Mouse (Mus musculus): ENCODE data around the gene Zfpm1.
"Not testable (repeated sequence)": the region's sequence is repeated elsewhere in the genome, so short reads cannot be mapped to it uniquely, and the experiment has no call there.

Zfpm1 gene

DNA sequence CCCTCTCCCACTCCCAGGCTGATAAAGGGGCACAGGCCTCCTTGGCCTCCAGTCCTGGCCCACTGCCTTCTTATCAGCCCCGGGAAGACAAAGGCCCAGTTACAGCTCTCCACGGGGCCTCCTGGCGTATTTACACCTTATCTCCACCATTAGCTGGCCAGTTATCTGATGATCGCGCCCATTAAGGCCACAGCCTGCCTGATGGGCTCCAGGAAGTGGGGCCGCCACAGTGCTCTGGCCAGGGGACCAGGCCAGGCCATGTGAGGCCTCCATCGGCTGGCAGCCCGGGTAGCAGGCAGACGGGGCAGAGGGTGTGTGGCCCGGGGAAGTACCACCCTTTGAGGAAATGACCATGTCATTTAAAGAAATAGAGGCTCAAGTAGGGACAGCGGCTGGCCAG, 40.9 kb downstream of the Zfpm1 start:
- DNase-seq (ENCODE audit: low read depth in 2 of 2, low spot score in 2 of 2), result no peak

DNA sequence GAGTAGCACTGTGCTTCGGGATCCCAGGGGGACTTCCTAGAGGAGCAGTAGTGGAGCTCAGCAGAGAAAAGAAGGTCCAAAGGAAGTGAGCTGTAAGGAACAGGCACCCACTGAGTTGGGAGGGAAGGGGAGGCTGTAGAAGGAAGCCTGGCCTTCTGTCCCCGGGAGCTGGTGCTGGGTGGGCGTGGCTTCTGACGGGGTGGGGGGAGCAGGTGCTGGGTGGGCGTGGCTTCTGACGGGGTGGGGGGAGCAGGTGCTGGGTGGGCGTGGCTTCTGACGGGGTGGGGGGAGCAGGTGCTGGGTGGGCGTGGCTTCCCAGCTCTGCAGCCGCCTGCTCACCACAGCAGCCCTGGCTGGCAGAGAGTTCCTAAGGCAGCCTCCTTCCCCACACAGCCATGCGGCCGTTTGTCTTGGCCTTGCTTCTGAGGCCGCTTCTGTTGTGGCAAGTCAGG, 42.0 kb downstream of the Zfpm1 start:
- not testable (repeated sequence) for DNase-seq (ENCODE audit: low read depth in 2 of 2, low spot score in 2 of 2)

DNA sequence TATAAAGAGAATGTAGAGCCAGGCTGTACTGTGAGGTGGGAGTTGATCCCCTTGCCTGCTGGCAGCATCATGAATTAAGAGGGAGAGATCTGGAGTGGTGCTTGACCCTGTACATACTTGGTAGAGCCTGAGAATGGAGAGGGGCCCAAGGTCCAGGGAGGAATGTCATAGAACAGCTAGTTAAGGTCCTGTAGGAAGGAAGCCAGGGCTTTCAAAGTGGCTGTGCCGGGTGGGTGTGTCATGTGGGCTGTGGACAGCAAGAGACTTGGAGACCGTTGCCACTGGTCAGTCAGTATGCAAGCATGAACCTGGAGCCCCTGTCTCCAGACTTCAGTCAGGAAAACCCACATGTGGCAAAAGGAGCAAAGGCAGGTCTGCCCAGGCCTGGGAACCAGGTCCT, 43.3 kb downstream of the Zfpm1 start:
- DNase-seq (ENCODE audit: low read depth in 2 of 2, low spot score in 2 of 2), result no peak

DNA sequence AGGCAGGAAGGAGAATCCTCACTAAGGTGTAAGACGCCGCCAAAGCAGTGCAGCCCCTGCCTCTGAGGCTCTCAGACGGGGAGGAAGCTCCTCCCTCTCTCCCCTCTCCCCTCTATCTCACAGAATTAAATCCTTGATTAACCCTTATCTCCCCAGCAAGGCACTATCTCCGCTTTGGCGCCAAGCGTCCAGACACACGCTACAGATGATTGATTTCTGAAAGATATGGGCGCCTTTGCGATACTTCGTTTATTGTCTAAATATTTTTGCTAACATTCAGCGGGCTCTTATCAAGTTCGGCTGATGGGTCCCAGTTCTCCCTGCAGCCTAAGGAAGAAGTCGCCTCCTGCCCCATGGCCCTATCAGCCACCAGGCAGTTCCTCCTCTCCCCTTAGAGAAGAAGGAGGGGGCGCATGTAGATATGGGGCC, 44.2 kb downstream of the Zfpm1 start:
- no peak for DNase-seq (ENCODE audit: low read depth in 2 of 2, low spot score in 2 of 2)

DNA sequence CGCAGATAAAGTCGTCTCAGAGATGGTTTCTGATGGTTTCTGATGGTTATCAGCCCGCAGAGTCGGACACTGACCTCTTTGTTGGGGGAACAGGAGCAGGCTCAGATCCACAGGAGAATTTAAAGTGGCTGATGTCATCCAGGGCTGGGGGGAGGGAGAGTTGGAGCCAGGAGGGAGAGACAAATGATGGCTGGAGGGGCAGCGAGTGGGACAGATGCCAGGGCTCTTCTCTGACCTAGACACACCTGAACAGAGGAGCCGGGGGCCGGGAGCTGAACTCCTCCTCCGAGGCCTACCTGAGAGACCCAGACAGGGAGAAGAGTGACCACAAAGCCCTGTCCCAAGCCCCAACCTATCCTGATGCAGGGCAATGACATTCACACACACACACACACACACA, 47.1 kb downstream of the Zfpm1 start:
- DNase-seq (ENCODE audit: low read depth in 2 of 2, low spot score in 2 of 2), result no peak

DNA sequence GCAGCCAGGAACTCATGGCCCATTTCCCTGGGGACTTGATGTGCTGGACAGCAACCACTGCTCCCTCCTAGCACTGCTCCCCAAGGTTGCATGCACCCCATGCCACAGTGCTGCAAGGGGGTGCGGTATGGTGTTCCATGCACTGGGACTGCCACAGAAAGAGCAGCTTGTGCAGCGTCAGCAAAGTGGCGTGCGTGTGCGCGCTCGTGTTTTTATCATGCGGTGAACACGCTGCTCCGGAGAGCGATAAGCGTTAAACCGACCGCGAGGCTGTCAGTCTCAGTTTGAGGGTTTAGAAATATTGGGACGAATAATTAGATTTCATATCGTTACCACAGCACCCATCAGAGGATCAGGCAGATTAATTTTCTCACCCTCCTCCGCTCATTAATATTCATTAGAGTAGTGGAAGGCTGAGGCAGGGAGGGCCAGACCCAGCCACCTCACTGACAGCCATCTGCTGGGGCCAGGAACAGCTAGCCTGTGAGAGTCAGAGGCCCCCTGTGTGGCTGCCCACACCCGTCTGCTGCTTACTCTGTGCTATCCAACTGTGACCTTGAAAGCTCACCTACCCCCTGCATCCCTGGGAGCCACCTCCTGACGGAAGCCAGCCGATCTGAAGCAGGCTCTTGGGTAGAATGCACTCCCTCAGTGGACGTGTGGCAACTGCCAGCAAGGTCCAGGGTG, 47.8 kb downstream of the Zfpm1 start:
- no peak for DNase-seq (ENCODE audit: low read depth in 2 of 2, low spot score in 2 of 2)

DNA sequence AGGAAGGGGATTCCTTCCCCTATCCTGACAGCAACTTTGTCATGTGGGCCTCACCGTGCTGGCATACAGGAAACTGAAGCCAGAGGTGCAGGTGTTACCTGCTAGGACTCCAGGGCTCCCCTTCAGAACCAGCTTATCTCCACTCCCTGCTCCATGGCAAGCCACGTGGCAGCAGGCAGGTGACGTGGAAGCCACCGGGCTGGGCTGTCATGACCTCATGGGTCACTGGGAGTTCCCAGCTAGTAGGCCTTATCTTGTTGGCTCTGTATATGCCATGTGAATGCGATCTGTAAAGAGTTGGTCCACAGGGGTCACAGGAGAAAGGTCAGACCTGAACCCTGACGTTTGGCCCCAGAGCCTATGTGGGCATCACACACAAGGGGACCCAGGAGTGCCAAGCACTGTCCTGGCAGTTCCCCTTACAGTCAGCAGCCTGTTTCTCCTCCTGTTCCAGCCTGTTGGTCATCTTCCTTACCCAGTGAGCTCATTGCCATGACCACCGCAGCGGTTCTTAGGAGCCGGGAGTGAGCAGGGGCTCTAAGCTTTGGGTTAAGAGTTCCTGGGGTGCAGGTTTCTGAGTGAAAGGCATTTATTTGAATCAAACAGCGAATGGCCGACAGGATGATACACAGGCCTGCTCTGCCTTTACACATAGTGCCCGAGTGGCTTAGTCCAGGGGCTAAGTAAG, 48.6 kb downstream of the Zfpm1 start:
- DNase-seq (ENCODE audit: low read depth in 2 of 2, low spot score in 2 of 2), result no peak

DNA sequence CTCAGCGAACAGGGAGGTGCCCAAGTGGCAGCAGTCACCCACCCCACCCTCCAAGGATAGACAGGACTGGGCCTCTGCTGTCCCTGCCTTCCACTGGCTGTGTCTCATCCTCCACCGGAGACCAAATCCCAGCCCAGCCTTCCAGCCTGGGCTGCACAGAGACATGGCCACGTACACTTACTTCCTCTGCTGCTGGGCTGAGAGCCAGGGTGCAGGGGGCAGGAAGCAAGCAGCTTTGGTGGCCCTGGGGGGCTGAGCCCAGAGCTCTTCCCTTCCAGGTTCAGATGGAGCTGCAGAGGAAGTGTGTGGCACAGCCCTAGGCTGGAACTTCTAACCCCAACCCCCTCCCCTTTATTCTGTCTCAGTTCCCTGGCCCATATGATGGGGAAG, 49.2 kb downstream of the Zfpm1 start:
- no peak for DNase-seq (ENCODE audit: low read depth in 2 of 2, low spot score in 2 of 2)

DNA sequence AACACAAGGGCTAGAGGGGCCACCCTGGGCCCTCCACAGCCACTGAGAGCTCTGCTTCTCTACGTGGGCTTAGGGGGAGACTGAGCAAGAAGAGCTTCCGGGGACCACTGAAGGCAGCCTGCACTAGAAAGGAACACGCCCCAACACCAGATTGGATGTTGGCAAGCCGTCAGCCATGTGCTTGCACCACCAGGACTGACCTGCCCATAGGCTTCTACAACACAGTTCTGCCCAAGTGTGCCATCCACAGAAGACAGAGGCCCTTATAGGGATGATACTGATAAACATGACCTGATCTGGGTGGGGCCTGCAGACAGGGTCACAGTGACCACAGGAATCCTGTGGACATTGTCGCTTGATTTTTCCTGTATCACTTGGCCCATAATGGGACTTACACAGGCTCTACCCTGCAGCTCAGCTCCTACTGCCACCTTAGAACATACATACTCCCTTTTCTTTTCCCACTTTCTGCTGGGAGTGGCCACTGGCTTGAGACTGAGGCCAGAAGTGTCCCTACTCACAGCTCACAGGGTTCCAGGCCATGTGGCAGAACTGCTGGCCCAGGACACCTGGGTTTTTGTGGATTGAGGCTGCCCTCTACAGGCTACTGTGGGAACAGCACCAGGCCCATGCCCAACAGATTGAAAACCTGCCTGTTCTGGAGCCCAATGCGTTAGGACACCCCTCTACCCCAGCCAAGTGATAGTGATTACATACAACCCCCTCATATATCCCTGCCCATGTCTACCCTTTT, 51.0 kb downstream of the Zfpm1 start:
- peak; percentile 75 to 81 for DNase-seq (ENCODE audit: low read depth in 2 of 2, low spot score in 2 of 2)

DNA sequence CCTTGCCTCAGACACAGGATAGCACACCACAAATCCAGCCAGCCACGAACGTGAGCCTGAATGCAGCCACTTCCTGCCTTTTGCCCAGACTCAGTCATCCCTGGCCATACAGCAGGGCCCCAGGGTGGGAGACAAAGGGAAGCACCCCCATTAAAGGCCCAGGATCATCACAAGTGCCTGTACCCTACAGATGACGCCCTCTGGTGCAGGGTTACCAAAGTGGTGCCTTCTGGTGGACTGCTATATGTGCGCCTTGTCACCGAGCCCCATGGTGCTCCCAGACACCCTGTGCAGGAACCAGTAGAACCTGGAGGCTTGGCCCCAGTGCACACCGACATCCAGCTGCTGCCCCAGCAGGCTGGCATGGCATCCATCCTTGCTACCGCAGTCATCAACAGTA, 51.6 kb downstream of the Zfpm1 start:
- no peak for DNase-seq (ENCODE audit: low read depth in 2 of 2, low spot score in 2 of 2)

DNA sequence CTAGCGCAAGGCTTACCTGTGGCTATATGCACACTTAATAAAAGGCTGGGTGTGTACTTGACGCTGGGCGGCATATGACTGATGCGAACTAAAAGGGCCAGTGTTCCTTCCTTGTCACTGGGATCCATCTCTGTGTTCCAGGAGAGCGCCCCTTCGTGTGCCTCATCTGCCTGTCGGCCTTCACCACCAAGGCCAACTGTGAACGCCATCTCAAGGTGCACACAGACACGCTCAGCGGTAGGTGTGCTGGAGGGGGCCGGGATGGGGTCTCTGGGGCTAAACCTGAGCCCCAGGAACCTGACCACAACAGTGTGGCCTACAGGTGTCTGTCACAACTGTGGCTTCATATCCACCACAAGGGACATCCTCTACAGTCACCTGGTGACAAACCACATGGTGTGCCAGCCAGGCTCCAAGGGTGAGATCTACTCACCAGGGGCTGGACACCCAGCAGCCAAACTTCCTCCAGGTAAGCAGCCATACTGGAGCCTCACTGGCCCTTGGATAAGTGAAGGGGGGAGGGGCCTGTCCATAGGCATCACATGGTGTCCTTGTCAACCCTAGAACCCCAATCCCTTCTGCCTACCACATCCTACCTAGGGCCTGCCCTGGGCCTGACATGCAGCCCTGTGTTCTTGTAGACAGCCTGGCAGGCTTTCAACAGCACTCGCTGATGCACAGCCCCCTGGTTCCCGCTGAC, 53.0 kb downstream of the Zfpm1 start:
- DNase-seq (ENCODE audit: low read depth in 2 of 2, low spot score in 2 of 2), result no peak

DNA sequence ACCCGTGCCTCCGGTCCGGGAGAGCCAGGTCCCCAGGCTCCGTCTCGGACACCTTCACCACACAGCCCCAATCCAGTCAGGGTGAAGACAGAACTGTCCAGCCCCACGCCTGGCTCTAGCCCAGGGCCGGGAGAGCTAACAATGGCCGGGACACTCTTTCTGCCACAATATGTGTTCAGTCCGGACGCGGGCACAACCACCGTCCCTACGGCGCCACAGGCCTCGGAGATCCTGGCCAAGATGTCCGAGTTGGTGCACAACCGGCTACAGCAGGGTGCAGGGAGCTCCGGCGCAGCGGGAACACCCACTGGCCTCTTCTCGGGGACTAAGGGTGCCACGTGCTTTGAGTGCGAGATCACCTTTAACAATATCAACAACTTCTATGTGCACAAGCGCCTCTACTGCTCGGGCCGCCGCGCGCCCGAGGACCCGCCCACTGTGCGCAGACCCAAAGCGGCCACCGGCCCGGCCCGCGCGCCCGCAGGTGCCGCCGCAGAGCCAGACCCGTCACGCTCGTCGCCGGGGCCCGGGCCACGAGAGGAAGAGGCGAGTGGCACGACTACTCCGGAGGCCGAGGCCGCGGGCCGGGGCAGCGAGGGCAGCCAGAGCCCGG, 53.8 kb downstream of the Zfpm1 start:
- no peak for DNase-seq (ENCODE audit: low read depth in 2 of 2, low spot score in 2 of 2)

DNA sequence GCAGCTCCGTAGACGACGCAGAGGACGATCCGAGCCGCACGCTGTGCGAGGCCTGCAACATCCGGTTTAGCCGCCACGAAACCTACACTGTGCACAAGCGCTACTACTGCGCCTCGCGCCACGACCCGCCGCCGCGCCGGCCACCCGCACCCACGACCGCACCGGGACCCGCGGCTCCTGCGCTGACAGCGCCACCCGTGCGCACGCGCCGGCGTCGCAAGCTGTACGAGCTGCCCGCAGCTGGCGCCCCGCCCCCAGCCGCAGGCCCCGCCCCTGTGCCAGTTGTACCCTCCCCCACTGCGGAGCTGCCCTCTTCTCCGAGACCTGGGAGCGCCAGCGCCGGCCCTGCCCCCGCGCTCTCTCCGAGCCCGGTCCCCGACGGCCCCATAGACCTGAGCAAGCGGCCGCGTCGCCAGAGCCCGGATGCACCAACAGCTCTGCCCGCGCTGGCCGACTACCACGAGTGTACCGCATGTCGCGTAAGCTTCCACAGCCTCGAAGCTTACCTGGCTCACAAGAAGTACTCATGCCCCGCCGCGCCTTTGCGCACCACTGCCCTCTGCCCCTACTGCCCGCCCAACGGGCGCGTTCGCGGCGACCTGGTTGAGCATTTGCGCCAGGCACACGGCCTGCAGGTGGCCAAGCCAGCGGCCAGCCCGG, 54.4 kb downstream of the Zfpm1 start:
- no peak for DNase-seq (ENCODE audit: low read depth in 2 of 2, low spot score in 2 of 2)

DNA sequence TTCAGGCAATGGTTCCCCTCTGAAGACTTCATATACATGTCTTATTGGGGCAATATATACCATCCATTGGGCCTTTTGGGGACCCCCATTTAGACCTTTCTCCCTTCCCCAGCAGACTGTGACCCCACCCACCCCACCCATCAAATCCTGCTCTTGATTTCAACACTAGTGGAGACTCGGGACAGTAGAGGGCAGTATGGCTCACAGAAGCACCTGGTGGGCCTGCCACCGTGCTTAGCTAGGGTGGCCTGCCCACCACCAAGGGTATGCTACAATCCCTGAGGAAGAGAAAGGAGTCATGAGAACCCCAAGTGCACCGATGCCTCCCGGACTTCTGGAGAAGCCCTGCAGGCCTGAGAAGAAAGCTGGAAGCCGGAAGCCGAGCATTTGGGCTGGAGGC, 56.9 kb downstream of the Zfpm1 start:
- DNase-seq (ENCODE audit: low read depth in 2 of 2, low spot score in 2 of 2), result no peak

DNA sequence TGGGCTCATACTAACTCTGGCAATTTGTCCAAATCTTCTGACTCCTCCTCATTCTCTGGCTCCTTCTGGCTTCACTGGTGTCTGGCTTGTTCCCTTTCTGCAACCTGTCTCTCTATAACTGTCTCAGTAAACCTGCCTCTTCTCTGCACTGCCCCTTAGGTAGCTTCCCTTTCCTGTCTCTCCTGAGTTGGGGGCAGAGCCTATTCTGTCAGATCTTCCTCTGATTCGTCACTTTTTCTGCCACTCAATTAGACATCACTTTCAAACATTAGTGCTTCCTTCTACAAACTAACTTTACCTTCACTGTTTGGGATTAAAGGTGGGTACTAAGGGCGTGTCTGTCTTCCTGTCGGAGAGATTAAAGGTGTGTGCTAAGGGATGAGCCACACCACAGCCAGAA, 58.8 kb downstream of the Zfpm1 start:
- no peak for DNase-seq (ENCODE audit: low read depth in 2 of 2, low spot score in 2 of 2)

DNA sequence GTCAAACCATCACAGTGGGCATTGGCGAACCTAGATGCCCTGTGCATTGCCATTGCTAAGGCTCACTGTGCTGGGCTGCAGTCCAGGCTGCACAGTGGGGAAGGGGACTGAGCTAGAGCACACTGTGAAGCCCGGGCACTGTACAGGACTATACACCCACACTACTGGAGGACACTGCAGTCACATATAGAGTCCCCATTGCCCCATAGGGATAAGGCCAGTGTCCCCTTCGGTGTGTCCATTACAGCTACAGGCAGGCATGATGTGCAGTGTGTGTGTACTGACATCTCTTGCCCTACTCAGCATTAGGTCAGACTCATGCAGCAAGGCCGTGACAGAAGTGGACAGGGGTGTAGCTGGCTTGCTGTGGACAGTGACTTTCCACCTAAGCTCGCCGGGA, 59.8 kb downstream of the Zfpm1 start:
- DNase-seq (ENCODE audit: low read depth in 2 of 2, low spot score in 2 of 2), result no peak

DNA sequence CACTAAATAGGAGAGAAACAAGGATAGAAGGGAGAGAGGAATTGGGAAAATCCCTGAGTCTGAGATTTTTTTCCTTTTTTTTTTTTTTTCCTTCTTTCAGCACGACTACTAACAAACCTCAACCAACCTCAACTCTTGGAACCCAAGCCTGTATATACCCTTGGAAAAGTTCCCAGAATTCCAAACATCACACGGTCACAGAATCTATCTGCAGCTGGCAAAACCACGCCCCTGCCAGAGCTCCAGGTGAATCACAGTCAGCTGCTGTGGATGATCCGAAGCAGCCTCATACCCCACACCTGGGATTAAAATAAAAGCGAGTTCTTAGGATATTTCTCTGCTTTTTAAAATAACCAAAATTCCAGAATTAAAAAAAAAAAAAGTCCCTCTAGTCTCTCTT, 60.4 kb downstream of the Zfpm1 start:
- DNase-seq (ENCODE audit: low read depth in 2 of 2, low spot score in 2 of 2), result no peak

DNA sequence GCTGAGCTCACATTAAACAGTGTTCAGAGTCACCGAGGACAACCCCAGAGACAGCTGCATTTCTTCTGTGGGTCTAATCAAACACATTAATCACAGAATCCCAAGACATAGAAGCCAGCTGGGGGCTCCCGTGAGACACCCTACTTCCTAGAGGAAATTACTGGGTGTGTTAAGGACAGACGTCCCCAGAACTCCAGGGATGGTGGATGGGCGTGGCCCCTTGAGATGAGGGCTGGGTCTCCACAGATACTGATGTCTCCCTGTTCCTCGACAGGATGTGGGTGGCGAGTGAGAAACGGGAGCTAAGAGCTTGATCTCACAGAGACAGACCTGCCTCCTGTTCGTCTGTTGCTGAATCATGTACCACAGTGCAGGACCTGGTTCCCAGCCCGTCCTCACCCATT, 60.9 kb downstream of the Zfpm1 start:
- DNase-seq (ENCODE audit: low read depth in 2 of 2, low spot score in 2 of 2), result no peak

DNA sequence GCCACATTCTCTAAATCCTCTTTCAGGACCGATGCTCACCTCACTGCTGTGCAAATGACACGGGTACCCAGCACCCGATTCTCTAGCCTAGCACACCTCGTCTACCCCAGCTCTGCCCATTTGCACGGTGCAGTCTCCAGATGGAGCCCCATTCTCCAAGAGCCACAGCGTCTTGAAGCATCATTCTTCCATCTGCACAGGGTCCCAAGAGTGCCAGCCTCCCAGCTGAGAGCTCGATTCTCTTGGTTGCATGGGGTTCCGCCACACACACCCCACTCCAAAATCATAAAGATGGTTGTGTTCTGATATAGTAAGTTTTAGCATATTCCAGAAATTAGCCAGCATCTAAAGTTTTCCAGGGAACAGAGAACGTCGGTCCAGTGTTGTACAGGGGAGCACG, 61.4 kb downstream of the Zfpm1 start:
- no peak for DNase-seq (ENCODE audit: low read depth in 2 of 2, low spot score in 2 of 2)

DNA sequence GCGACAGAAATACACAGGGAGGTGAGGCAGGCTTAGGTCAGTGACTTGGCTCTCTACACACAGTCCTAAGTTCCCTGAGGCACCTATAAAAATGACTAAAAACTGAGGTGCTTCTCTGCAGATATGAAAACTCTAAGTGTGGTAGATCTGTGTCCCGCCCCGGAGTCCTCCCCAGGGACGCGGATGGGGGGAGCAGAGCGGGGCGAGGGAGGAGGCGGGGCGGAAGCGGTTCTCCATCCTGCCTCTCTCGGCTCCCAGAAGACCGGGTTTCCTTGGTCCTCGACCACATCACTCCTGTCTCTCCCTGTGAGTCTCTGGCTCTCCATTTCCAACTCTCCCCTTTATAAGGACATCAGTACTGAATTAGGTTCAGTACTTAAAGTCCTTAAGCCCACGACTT, 61.8 kb downstream of the Zfpm1 start:
- DNase-seq (ENCODE audit: low read depth in 2 of 2, low spot score in 2 of 2), result no peak

DNA sequence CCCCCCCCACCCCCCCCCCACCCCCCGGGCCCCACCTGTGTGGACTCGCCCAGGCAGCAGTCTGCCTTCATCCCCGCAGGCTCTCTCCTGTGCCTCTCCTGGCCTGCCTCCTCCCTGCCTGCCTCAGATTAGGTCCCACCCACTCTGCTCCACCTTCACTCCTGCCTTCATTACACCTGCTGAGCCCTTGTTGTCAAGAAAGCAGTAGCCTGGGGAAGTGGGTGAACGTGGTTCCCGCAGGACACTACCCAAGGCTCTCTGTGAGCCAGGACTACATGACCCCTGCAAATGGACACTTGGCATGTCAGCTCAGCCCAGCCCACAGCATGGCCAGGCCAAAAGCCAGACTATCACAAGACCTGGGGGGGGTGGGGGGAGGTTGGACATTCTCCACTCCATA, 62.3 kb downstream of the Zfpm1 start:
- DNase-seq (ENCODE audit: low read depth in 2 of 2, low spot score in 2 of 2), result no peak

Measured in CD8-positive naive resting alpha-beta T cell, adult 2 months (primary cell).